Comparison of ENCODE assay signal across 8 mouse cellular contexts in the genomic region with DNA sequence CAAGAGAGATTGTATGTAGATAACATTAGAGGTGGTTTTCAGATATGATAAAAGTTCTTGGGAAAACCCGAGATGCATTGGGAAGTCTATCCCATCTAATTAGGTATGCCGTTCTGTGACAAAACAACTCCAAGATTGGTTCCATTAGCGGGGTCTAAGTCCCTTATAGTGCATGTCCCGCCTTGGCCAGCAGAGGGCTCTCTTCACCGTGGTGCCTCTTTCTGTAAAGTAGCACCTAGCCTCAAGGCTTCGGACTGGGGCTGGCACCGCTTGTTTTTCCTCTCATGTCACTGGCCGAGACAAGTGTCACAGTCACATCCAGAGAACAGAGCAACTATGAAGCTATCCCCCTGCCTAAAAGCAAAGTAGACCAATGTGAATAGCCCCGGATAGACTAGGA. TPM values are rescaled to one million over a fixed set of nuclear protein-coding genes. Genes with fewer than 3 reads are reported as not detected.
DNase-seq lines count a peak whose midpoint lies in the region; ATAC-seq and TF ChIP-seq lines count a peak whose summit lies in the region.

No protein-coding gene starts in this region.

- 9% methylated on average over 9 of the region's 9 CpGs for WGBS in lung, postnatal 0 days

- ATAC-seq in granulocyte monocyte progenitor cell, adult 5-6 weeks (replicated peaks; ENCODE audit: poor library complexity, severe bottlenecking) = peak; percentile 62
- peak; percentile 41 for ATAC-seq in lung, postnatal 0 days

- H3K36me3 ChIP-seq in lung, postnatal 0 days (ENCODE audit: insufficient read depth, low read length) = no peaks in the 10 kb centered on the region

- H3K4me3 ChIP-seq in lung, postnatal 0 days (ENCODE audit: low read depth, low read length) = no peak overlapping the region

- peak; percentile 53 for DNase-seq in CD4-positive helper T cell, adult 2 months (ENCODE audit: low read depth, low spot score)
- DNase-seq in ZHBTc4 (ENCODE audit: low read depth, low spot score) = peak; percentile 86
- DNase-seq in cerebellum, postnatal 4 days (ENCODE audit: low spot score in 2 of 2) = peak; percentile 79 to 87
- DNase-seq in kidney, postnatal 4 days = peak; percentile 90
- peak; percentile 80 for DNase-seq in lung, postnatal 0 days (ENCODE audit: low spot score)
- peak; percentile 52 for DNase-seq in right cerebral cortex, postnatal 25 days
- peak; percentile 56 to 77 for DNase-seq in urinary bladder, postnatal 36 days (ENCODE audit: low spot score in 2 of 2)

- TF ChIP-seq EP300 in lung, postnatal 0 days (IDR thresholded peaks at IDR 0.05) = no peak

- no peaks in the 10 kb centered on the region for H3K27me3 ChIP-seq in lung, postnatal 0 days (replicated peaks; ENCODE audit: insufficient read depth, low read length)

- no peak overlapping the region for H3K27ac ChIP-seq in lung, postnatal 0 days (ENCODE audit: low read length)

- no peak overlapping the region for H3K9ac ChIP-seq in lung, postnatal 0 days (replicated peaks; ENCODE audit: low read depth)

- H3K9me3 ChIP-seq in lung, postnatal 0 days (ENCODE audit: low read length) = no peaks in the 10 kb centered on the region

- TF ChIP-seq CTCF in lung, postnatal 0 days (IDR thresholded peaks at IDR 0.05) = peak; percentile 93

- no peak overlapping the region for H3K4me2 ChIP-seq in lung, postnatal 0 days (replicated peaks; ENCODE audit: low read depth, low read length)

- peaks cover 3% of the 10 kb centered on the region; the same call in 1 of the 2 replicates for H3K4me1 ChIP-seq in lung, postnatal 0 days (ENCODE audit: insufficient read depth, low read depth, low read length)

RNA-seq across cellular contexts. Expression of gene Hnf4a, which starts 25.3 kb away (rescaled TPM):
- 0.37 and 1.6 TPM in 2 replicates for total RNA-seq in granulocyte monocyte progenitor cell, adult 5-6 weeks (2014; fragmentation: Nextera tagmentation)
- 0.15 and 0.30 TPM in 2 replicates for total RNA-seq in granulocyte monocyte progenitor cell, adult 5-6 weeks (2017)
- 0.23 TPM in 1 of 2 replicates, not detected in the other for polyA plus RNA-seq in lung, postnatal 0 days (2015; fragmentation: Nextera tagmentation; extraction: Ambion mirVana)

RNA-seq across cellular contexts. Expression of gene R3hdml, which starts 39.8 kb away (rescaled TPM):
- not detected in 2 replicates for total RNA-seq in granulocyte monocyte progenitor cell, adult 5-6 weeks (2014; fragmentation: Nextera tagmentation)
- total RNA-seq in granulocyte monocyte progenitor cell, adult 5-6 weeks (2017) = not detected in 2 replicates
- 0.18 TPM in 1 of 2 replicates, not detected in the other for polyA plus RNA-seq in lung, postnatal 0 days (2015; fragmentation: Nextera tagmentation; extraction: Ambion mirVana)

RNA-seq across cellular contexts. Expression of gene Fitm2, which starts 59.5 kb away (rescaled TPM):
- 2.7 and 2.9 TPM in 2 replicates for total RNA-seq in granulocyte monocyte progenitor cell, adult 5-6 weeks (2014; fragmentation: Nextera tagmentation)
- 5.4 and 6.0 TPM in 2 replicates for total RNA-seq in granulocyte monocyte progenitor cell, adult 5-6 weeks (2017)
- polyA plus RNA-seq in lung, postnatal 0 days (2015; fragmentation: Nextera tagmentation; extraction: Ambion mirVana) = 18.6 and 22.5 TPM in 2 replicates
